Mouse (Mus musculus) hindbrain, embryonic 12.5 days (tissue): ENCODE data around the gene Zfp710. TPM values are rescaled to one million over a fixed set of nuclear protein-coding genes. Genes with fewer than 3 reads are reported as not detected.
A peak's percentile ranks its signal among the peaks of the same experiment; 100 is the strongest.

ENCODE experiments used
- ATAC-seq: fragments of 200-750 bp; cut with Nextera tagmentation; 2 replicates; pipeline ENCODE4 v1.8.0; 2017; ENCODE audit warnings: moderate TSS enrichment; ENCODE audit not compliant: low FRiP score
- H3K27ac ChIP-seq: fragments of 300-500 bp; sonication (generic); 2 replicates; pipeline ENCODE4 v1.5.1; 2016; ENCODE audit warnings: mild to moderate bottlenecking
- H3K27me3 ChIP-seq: fragments of 300-500 bp; sonication (generic); 2 replicates; pipeline ENCODE4 v1.6.1; 2016; ENCODE audit warnings: mild to moderate bottlenecking
- H3K36me3 ChIP-seq: fragments of 300-500 bp; sonication (generic); 2 replicates; pipeline ENCODE4 v1.6.1; 2016; ENCODE audit warnings: mild to moderate bottlenecking
- H3K4me1 ChIP-seq: fragments of 300-500 bp; sonication (generic); 2 replicates; pipeline ENCODE4 v1.6.1; 2016
- H3K4me2 ChIP-seq: fragments of 300-500 bp; sonication (generic); replicated peaks from 2 replicates; pipeline ENCODE4 v1.6.1; 2016; ENCODE audit warnings: mild to moderate bottlenecking
- H3K4me3 ChIP-seq: fragments of 300-500 bp; sonication (generic); 2 replicates; pipeline ENCODE4 v1.5.1; 2016; ENCODE audit warnings: mild to moderate bottlenecking
- H3K9ac ChIP-seq: fragments of 300-500 bp; sonication (generic); 2 replicates; pipeline ENCODE4 v1.6.1; 2016; ENCODE audit warnings: mild to moderate bottlenecking, moderate library complexity
- H3K9me3 ChIP-seq: fragments of 300-500 bp; sonication (generic); replicated peaks from 2 replicates; pipeline ENCODE4 v1.6.1; 2016; ENCODE audit warnings: mild to moderate bottlenecking
- WGBS: fragments of 180-500 bp; shearing (Covaris S2); methylation state at CpG from one replicate; pipeline ENCODE4 v1.1.7; 2016; 5-methylcytosine and 5-hydroxymethylcytosine counted together
- polyA plus RNA-seq: library from polyadenylated mRNA; unstranded; fragments of >200 nt; fragmentation: Nextera tagmentation; extraction: Ambion mirVana; gene quantifications from 2 replicates; pipeline ENCODE4 v1.2.1, GENCODE M21; 2016

The Zfp710 gene
- polyA plus RNA-seq, 1 experiment from 2014 or later: 26.0 TPM

DNA sequence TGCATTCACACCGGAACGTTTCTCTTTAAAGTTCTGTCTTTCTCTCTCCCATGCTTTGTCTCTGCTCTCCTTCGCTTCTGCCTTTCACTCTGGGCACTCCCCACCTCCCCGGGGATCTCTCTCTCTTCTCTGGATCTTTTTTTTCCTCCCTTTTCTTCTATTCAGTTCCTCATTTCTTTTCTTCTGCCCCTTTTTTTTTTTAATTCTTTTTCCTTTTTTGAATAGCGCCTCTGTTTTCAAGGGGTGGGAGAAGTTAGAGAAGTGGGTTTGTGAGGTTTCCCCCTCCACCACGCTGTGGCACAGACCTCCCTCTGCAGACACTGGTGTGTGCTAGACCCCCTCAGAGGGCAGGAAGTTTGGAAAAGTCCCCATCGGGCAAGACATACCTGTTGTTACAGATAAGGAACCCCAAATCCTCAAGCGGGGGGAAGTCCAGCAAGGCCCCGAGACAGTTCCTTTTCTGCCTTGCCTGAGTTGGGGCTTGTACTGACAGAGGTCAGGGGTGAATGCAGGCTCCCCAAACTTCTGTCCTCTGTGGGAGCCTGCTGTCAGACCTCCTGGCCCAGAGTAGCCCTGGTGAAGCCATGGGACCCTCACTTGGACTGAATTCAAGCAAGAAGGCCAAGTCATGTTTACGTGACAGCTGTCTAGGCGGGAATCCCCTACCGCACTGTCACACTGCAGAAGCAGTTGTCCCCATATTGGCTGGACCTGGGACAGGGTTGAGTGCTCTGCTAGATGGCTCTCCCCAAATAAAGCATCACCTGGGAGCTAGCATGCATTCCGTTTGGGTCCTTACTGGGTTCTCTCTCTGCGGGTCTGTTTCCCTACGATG is 39.5 kb downstream of the Zfp710 start:
- Histone ChIP-seq H3K4me2 (0 out of 2 replicates have a peak overlapping the region, but pooled peaks have one; percentile 2), H3K36me3 (no peaks in the 10 kb centered on the region), H3K4me3 (no peak overlapping the region), H3K27me3 (no peaks in the 10 kb centered on the region), H3K27ac (no peak overlapping the region), H3K9ac (no peak overlapping the region), H3K9me3 (no peaks in the 10 kb centered on the region), H3K4me1 (peaks cover 60% of the 10 kb centered on the region)
- no peak for ATAC-seq
- 57% methylated on average over 15 of the region's 15 CpGs for WGBS

DNA sequence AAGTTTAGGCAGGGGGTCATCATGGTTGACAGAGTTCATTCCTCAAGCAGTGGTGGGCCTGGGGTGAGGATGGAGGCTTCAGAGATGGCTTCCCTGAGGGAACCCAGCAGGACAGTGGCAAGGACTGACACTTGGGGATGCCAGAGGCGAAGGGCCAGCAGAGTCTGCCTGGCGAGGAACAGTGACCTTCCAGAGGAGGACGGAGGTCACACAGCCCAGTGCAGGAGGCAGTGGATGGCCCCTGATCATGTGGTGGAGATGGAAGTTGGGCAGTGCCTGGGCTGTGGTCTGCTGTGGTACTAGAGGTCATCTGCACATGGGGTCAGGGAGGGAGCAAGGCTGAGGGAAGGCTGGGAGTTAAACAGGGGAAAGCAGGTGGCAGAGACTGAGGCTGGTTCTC is 40.6 kb downstream of the Zfp710 start:
- H3K4me2 ChIP-seq: no peak overlapping the region
- no peaks in the 10 kb centered on the region for H3K9me3 ChIP-seq
- no peak overlapping the region for H3K4me3 ChIP-seq
- H3K9ac ChIP-seq: no peak overlapping the region
- ATAC-seq: no peak
- H3K36me3 ChIP-seq: no peaks in the 10 kb centered on the region
- 60% methylated on average over 3 of the region's 3 CpGs for WGBS
- H3K27ac ChIP-seq: no peak overlapping the region
- H3K4me1 ChIP-seq: peaks cover 62% of the 10 kb centered on the region
- no peaks in the 10 kb centered on the region for H3K27me3 ChIP-seq

- Histone ChIP-seq H3K27me3 (no peaks in the 10 kb centered on the region), H3K4me3 (no peak overlapping the region), H3K27ac (no peak overlapping the region), H3K4me2 (no peak overlapping the region), H3K36me3 (no peaks in the 10 kb centered on the region), H3K4me1 (peaks cover 72% of the 10 kb centered on the region), H3K9ac (no peak overlapping the region), H3K9me3 (no peaks in the 10 kb centered on the region)
- ATAC-seq: no peak
- WGBS: 78% methylated on average over 13 of the region's 13 CpGs
These were observed 42.3 kb downstream of the Zfp710 start for GRCm38 (mm10) chr7:80066675-80067455.

DNA sequence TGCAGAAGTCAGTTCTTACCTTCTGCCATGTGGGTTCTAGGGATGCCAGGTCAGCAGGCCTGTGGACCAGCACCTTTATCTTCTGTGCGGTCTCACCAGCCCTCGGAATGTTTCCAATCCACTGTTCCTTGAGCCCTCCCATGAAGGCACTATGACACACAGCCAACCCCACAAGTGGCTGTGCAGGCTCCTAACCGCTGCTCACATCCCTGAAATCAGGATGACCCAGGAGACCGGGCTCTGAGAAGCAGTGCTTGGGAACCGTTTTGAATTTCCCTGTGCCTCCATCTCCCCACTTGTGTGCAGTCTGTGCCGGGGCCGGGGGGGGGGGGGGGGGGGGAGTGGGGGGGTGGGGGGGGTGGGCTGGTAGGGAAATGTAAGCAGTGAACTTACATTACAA is 43.7 kb downstream of the Zfp710 start:
- Histone ChIP-seq H3K9me3 (no peaks in the 10 kb centered on the region), H3K4me2 (no peak overlapping the region), H3K27me3 (no peaks in the 10 kb centered on the region), H3K9ac (no peak overlapping the region), H3K4me3 (no peak overlapping the region), H3K27ac (no peak overlapping the region), H3K4me1 (peaks cover 73% of the 10 kb centered on the region), H3K36me3 (no peaks in the 10 kb centered on the region)
- no peak for ATAC-seq
- 50% methylated on average over 5 of the region's 7 CpGs for WGBS

- Histone ChIP-seq H3K4me3 (no peak overlapping the region), H3K27me3 (no peaks in the 10 kb centered on the region)
These were observed 45.2 kb downstream of the Zfp710 start for GRCm38 (mm10) chr7:80069615-80070327.

GRCm38 (mm10) chr7:80071209-80071608 is 46.6 kb downstream of the Zfp710 start:
- peaks cover 87% of the 10 kb centered on the region for H3K4me1 ChIP-seq
- no peaks in the 10 kb centered on the region for H3K36me3 ChIP-seq
- no peaks in the 10 kb centered on the region for H3K27me3 ChIP-seq
- no peak overlapping the region for H3K27ac ChIP-seq
- no peak for ATAC-seq
- no peak overlapping the region for H3K4me2 ChIP-seq
- H3K9ac ChIP-seq: no peak overlapping the region
- no peaks in the 10 kb centered on the region for H3K9me3 ChIP-seq
- 85% methylated on average over 9 of the region's 9 CpGs for WGBS
- no peak overlapping the region for H3K4me3 ChIP-seq

More at GRCm38 (mm10) chr7:80069615-80070327, 45.2 kb downstream of the Zfp710 start:
- peaks cover 73% of the 10 kb centered on the region for H3K4me1 ChIP-seq
- H3K36me3 ChIP-seq: no peaks in the 10 kb centered on the region
- H3K4me2 ChIP-seq: 0 out of 2 replicates have a peak overlapping the region, but pooled peaks have one; percentile 19
- H3K9me3 ChIP-seq: no peaks in the 10 kb centered on the region
- peak overlapping the region; percentile 19; the same call in 1 of the 2 replicates for H3K9ac ChIP-seq
- peak overlapping the region; percentile 81 for H3K27ac ChIP-seq
- peak; percentile 74 for ATAC-seq
- WGBS: 11% methylated on average over 13 of the region's 13 CpGs

GRCm38 (mm10) chr7:80072297-80072696 is 47.7 kb downstream of the Zfp710 start:
- H3K36me3 ChIP-seq: no peaks in the 10 kb centered on the region
- H3K4me2 ChIP-seq: no peak overlapping the region
- peak overlapping the region; percentile 0; the same call in 1 of the 2 replicates for H3K27ac ChIP-seq
- no peaks in the 10 kb centered on the region for H3K27me3 ChIP-seq
- no peaks in the 10 kb centered on the region for H3K9me3 ChIP-seq
- no peak for ATAC-seq
- peaks cover 93% of the 10 kb centered on the region for H3K4me1 ChIP-seq
- H3K9ac ChIP-seq: no peak overlapping the region
- no peak overlapping the region for H3K4me3 ChIP-seq
- WGBS: 38% methylated on average over 6 of the region's 6 CpGs

GRCm38 (mm10) chr7:80073506-80073905 is 48.9 kb downstream of the Zfp710 start:
- peaks cover 95% of the 10 kb centered on the region for H3K4me1 ChIP-seq
- WGBS: 67% methylated on average over 8 of the region's 8 CpGs

GRCm38 (mm10) chr7:80074921-80075441 is 50.4 kb downstream of the Zfp710 start:
- Histone ChIP-seq H3K27me3 (no peaks in the 10 kb centered on the region), H3K4me3 (no peak overlapping the region), H3K4me1 (peaks cover 92% of the 10 kb centered on the region), H3K4me2 (no peak overlapping the region), H3K9me3 (no peaks in the 10 kb centered on the region), H3K36me3 (no peaks in the 10 kb centered on the region), H3K27ac (peak overlapping the region; percentile 84), H3K9ac (no peak overlapping the region)
- ATAC-seq: no peak
- 48% methylated on average over 5 of the region's 5 CpGs for WGBS

More at GRCm38 (mm10) chr7:80073506-80073905, 48.9 kb downstream of the Zfp710 start:
- Histone ChIP-seq H3K4me3 (no peak overlapping the region), H3K9me3 (no peaks in the 10 kb centered on the region), H3K4me2 (no peak overlapping the region), H3K9ac (no peak overlapping the region), H3K36me3 (no peaks in the 10 kb centered on the region), H3K27me3 (no peaks in the 10 kb centered on the region), H3K27ac (no peak overlapping the region)
- ATAC-seq: no peak

GRCm38 (mm10) chr7:80075946-80076583 is 51.5 kb downstream of the Zfp710 start:
- Histone ChIP-seq H3K36me3 (peaks cover under 1% of the 10 kb centered on the region), H3K9me3 (no peaks in the 10 kb centered on the region), H3K4me3 (no peak overlapping the region), H3K4me2 (no peak overlapping the region), H3K4me1 (peaks cover 81% of the 10 kb centered on the region), H3K27ac (peak overlapping the region; percentile 84), H3K9ac (no peak overlapping the region), H3K27me3 (no peaks in the 10 kb centered on the region)
- WGBS: 12% methylated on average over 4 of the region's 4 CpGs
- ATAC-seq: peak; percentile 53

DNA sequence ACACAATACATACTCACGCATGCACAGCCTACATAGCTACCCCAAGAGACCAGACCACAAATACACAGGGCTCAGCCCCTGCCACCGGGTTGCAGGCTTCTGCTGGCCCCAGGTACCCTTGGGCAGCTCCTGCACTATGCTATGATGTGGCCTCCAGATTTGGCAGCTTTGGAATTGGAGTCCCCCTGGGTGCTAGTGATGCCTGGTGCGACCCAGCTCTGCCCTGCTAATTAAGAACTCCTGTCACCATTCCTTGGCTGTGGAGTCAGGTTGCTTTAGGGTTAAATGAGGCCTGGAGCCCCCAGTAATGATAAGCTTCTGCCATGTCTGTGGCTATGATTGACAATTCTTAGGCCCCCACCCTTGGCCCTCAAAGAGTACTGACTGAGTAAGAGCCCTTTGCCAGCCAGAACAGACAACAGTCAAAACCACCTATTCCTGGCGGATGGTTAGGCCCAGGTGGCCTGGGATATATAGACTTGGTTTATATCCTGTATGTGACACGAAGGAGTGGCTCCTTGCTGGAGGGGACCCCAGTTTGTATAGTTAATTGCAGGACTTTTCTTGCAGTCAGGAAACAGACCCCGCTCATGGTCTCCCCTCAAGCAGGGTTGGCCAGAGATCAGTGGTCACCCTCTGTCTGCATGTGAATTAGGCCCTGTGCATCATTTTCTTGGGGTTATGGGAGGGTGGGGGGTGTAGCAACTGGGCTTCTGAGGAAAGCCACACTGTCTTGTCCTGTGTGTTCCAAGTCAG is 52.5 kb downstream of the Zfp710 start:
- H3K4me1 ChIP-seq: peaks cover 71% of the 10 kb centered on the region
- WGBS: 56% methylated on average over 6 of the region's 6 CpGs

More for the DNA sequence above, 52.5 kb downstream of the Zfp710 start:
- Histone ChIP-seq H3K27ac (peak overlapping the region; percentile 84), H3K36me3 (peaks cover 12% of the 10 kb centered on the region), H3K9ac (no peak overlapping the region; the same call in 1 of the 2 replicates), H3K4me2 (no peak overlapping the region), H3K4me3 (no peak overlapping the region), H3K27me3 (no peaks in the 10 kb centered on the region), H3K9me3 (no peaks in the 10 kb centered on the region)
- 0 out of 2 replicates have a peak, but pooled peaks have one; percentile 0 for ATAC-seq
